Mouse (Mus musculus): ENCODE measurements around the gene Ddx31. TPM values are rescaled to one million over a fixed set of nuclear protein-coding genes. Genes with fewer than 3 reads are reported as not detected.

The Ddx31 gene
- polyA plus RNA-seq, 1 experiment from 2014 or later: 14.1 TPM

GRCm38 (mm10) chr2:28881275-28881674 lies 41.1 kb downstream of the Ddx31 start:
- H3K36me3 ChIP-seq: peaks cover 58% of the 10 kb centered on the region
- H3K27me3 ChIP-seq: no peaks in the 10 kb centered on the region
- no peaks in the 10 kb centered on the region for H3K9me3 ChIP-seq

GRCm38 (mm10) chr2:28882047-28882446 lies 41.8 kb downstream of the Ddx31 start:
- Histone ChIP-seq H3K4me2 (no peak overlapping the region), H3K36me3 (peaks cover 54% of the 10 kb centered on the region), H3K4me1 (replicated peaks) (peaks cover 3% of the 10 kb centered on the region; the same call in 1 of the 2 replicates), H3K27ac (0 out of 2 replicates have a peak overlapping the region, but pooled peaks have one; percentile 13), H3K9me3 (no peaks in the 10 kb centered on the region), H3K4me3 (no peak overlapping the region), H3K9ac (no peak overlapping the region), H3K27me3 (no peaks in the 10 kb centered on the region)
- ATAC-seq (ENCODE audit: low FRiP score): no peak
- WGBS: 91% methylated on average over 3 of the region's 3 CpGs

More at GRCm38 (mm10) chr2:28881275-28881674, 41.1 kb downstream of the Ddx31 start:
- Histone ChIP-seq H3K27ac (no peak overlapping the region), H3K9ac (no peak overlapping the region), H3K4me1 (replicated peaks) (peaks cover 3% of the 10 kb centered on the region; the same call in 1 of the 2 replicates), H3K4me3 (no peak overlapping the region), H3K4me2 (no peak overlapping the region)
- WGBS: 92% methylated on average over 3 of the region's 3 CpGs
- ATAC-seq (ENCODE audit: low FRiP score): no peak

DNA sequence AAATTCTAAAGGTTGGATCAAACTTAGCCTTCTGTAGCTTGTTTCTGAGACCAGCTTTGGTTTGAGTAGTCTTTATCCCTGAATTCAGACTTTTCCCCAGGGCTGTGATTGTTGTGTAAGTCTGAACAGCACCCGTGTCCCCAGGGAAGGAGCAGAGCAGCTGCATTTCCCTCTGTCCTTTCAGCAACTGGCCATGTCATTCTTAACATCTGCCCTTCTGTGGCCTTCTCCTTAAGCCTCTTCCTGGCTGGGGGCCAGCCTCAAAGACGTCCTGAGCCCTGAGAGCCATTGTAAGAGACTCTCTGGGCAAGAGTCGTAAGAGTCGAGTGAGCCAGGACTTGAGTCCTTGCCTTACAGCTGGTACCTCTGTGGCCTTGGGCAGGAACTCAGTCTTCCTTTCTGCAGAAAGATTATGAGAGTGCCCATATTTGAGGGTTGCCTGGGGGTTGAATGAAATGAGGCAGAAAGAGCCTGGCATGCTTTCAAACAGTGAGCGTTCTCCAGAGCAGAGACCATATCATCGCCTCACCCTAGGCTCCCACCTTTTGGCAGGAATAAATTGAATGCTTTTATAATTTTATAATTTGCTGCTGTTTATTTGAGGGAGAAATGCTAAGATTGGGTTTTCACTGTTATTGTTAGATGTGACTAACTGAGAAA lies 42.8 kb downstream of the Ddx31 start:
- H3K9ac ChIP-seq: no peak overlapping the region
- H3K4me2 ChIP-seq: no peak overlapping the region
- H3K4me3 ChIP-seq: no peak overlapping the region
- peaks cover 50% of the 10 kb centered on the region for H3K36me3 ChIP-seq
- no peak for ATAC-seq (ENCODE audit: low FRiP score)
- no peak overlapping the region for H3K27ac ChIP-seq
- WGBS: 72% methylated on average over 6 of the region's 6 CpGs
- no peaks in the 10 kb centered on the region for H3K27me3 ChIP-seq
- peaks cover 3% of the 10 kb centered on the region; the same call in 1 of the 2 replicates for H3K4me1 ChIP-seq (replicated peaks)
- no peaks in the 10 kb centered on the region for H3K9me3 ChIP-seq

DNA sequence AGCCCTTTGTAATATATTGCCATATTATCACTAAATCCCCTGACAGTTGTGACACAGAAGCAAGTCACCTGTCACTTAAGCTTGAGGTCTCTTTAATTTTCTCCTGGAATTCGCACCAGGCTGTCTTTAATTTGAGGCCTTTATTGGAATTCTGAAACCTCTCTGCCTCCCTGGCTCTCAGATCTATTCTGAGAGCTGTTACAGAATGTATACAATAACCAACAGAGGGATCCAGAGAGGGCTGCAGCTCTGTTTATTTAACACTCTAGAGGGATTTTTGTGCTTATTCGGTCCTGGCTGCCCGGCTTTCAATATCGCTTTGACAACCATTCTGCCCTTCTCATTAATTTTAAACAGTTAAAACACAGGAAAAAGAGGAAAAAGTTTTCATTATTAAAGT lies 44.7 kb downstream of the Ddx31 start:
- H3K27ac ChIP-seq: no peak overlapping the region
- WGBS: 63% methylated on average over 4 of the region's 4 CpGs
- H3K9me3 ChIP-seq: no peaks in the 10 kb centered on the region
- no peak overlapping the region for H3K4me2 ChIP-seq
- H3K27me3 ChIP-seq: no peaks in the 10 kb centered on the region
- H3K4me1 ChIP-seq (replicated peaks): peaks cover 3% of the 10 kb centered on the region; the same call in 1 of the 2 replicates
- ATAC-seq (ENCODE audit: low FRiP score): no peak
- no peak overlapping the region for H3K9ac ChIP-seq
- no peak overlapping the region for H3K4me3 ChIP-seq
- H3K36me3 ChIP-seq: peaks cover 49% of the 10 kb centered on the region

- no peak overlapping the region for H3K27ac ChIP-seq
- ATAC-seq (ENCODE audit: low FRiP score): no peak
- 13% methylated on average over 1 of the region's 1 CpGs for WGBS
- H3K4me3 ChIP-seq: no peak overlapping the region
- no peak overlapping the region for H3K4me2 ChIP-seq
- peaks cover 77% of the 10 kb centered on the region for H3K36me3 ChIP-seq
- H3K9me3 ChIP-seq: no peaks in the 10 kb centered on the region
- no peaks in the 10 kb centered on the region for H3K27me3 ChIP-seq
- no peaks in the 10 kb centered on the region for H3K4me1 ChIP-seq (replicated peaks)
- no peak overlapping the region for H3K9ac ChIP-seq
Observed at GRCm38 (mm10) chr2:28892796-28893195, 52.6 kb downstream of the Ddx31 start.

GRCm38 (mm10) chr2:28893526-28893925 lies 53.3 kb downstream of the Ddx31 start:
- ATAC-seq (ENCODE audit: low FRiP score): no peak
- peaks cover 78% of the 10 kb centered on the region for H3K36me3 ChIP-seq
- no peaks in the 10 kb centered on the region for H3K27me3 ChIP-seq
- no peak overlapping the region for H3K27ac ChIP-seq
- no peaks in the 10 kb centered on the region for H3K9me3 ChIP-seq
- no peak overlapping the region for H3K9ac ChIP-seq
- H3K4me2 ChIP-seq: no peak overlapping the region
- H3K4me3 ChIP-seq: no peak overlapping the region
- WGBS: 41% methylated on average over 6 of the region's 6 CpGs
- H3K4me1 ChIP-seq (replicated peaks): no peaks in the 10 kb centered on the region

DNA sequence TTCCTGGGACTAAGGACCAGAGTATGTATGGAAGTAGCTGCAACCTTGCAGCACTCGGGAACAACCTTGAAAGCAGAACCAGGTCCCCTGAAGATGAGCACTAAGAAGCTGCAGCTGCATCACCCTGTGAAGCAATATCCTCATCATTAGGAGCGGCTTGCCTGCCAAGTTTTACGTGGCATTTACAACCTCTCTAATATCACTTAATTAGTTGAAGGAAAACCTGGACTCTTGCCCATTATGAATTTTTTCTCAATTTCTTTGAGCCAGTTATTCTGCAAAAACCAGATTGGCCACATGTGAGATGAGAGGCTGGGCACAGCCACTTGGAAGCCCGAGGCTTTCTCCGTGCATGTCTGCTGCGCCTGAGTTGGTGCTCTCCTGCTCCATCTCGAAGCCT lies 55.7 kb downstream of the Ddx31 start:
- H3K4me1 ChIP-seq (replicated peaks): no peaks in the 10 kb centered on the region
- H3K27ac ChIP-seq: no peak overlapping the region
- no peak overlapping the region for H3K9ac ChIP-seq
- no peak for ATAC-seq (ENCODE audit: low FRiP score)
- no peak overlapping the region for H3K4me3 ChIP-seq
- 90% methylated on average over 7 of the region's 7 CpGs for WGBS
- peaks cover 81% of the 10 kb centered on the region for H3K36me3 ChIP-seq
- H3K9me3 ChIP-seq: no peaks in the 10 kb centered on the region
- no peak overlapping the region for H3K4me2 ChIP-seq
- H3K27me3 ChIP-seq: peaks cover 14% of the 10 kb centered on the region

DNA sequence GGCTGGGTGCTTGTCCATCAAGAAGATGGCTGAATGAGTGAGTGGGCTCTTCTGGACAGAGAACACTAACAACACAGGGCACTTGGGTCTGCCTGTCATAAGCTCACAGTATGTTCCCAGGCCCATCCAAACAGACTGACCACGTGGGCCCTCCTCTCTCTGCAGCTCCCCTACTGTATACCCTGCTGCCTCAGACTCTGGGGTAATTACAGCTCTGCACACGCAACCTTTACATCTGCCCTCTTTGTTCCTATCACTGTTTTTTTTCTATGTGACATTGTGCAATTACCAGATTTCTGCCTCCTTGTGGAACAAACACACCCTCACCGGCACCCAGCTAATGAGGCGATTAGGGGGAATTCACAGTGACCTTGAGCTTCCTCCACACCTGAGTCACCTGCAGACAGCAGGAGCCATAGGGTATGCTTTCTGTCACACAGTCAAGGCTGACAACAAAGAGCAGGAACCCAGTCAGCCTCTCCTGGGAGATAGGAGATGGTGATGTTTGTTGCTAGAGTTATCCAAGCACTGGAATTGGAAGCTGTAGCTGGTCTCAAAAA lies 57.2 kb downstream of the Ddx31 start:
- H3K4me1 ChIP-seq (replicated peaks): no peaks in the 10 kb centered on the region
- H3K4me3 ChIP-seq: no peak overlapping the region
- 89% methylated on average over 4 of the region's 4 CpGs for WGBS
- H3K27ac ChIP-seq: no peak overlapping the region
- no peaks in the 10 kb centered on the region for H3K9me3 ChIP-seq
- no peak overlapping the region for H3K9ac ChIP-seq
- H3K4me2 ChIP-seq: no peak overlapping the region
- peaks cover 74% of the 10 kb centered on the region for H3K36me3 ChIP-seq
- ATAC-seq (ENCODE audit: low FRiP score): no peak
- H3K27me3 ChIP-seq: peaks cover 25% of the 10 kb centered on the region

DNA sequence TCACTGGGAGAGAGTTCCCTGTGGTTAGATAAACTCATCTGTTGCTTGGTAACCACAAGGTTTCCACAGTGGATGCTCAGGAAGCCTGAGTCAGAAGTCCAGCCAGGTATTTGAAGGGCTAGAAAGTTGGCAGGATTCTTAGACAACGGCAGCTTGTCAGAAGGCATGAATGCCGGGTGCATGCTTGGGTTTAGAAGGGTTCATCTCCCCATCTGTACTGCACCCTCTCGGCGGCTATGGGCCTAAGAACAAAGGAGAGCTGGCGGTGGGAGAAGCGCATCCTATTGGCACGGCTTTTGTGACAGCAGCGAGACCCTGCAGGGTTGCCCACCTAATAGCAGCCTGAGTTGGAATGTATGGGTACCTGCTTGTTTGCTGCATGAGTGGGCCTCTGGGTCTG lies 62.1 kb downstream of the Ddx31 start:
- Histone ChIP-seq H3K27me3 (peaks cover 74% of the 10 kb centered on the region), H3K36me3 (peaks cover 46% of the 10 kb centered on the region), H3K27ac (no peak overlapping the region), H3K4me2 (no peak overlapping the region), H3K9me3 (no peaks in the 10 kb centered on the region), H3K9ac (no peak overlapping the region), H3K4me1 (replicated peaks) (peaks cover 4% of the 10 kb centered on the region), H3K4me3 (no peak overlapping the region)
- ATAC-seq (ENCODE audit: low FRiP score): no peak
- WGBS: 85% methylated on average over 8 of the region's 8 CpGs

GRCm38 (mm10) chr2:28903871-28904270 lies 63.7 kb downstream of the Ddx31 start:
- H3K4me2 ChIP-seq: no peak overlapping the region
- 83% methylated on average over 5 of the region's 5 CpGs for WGBS

DNA sequence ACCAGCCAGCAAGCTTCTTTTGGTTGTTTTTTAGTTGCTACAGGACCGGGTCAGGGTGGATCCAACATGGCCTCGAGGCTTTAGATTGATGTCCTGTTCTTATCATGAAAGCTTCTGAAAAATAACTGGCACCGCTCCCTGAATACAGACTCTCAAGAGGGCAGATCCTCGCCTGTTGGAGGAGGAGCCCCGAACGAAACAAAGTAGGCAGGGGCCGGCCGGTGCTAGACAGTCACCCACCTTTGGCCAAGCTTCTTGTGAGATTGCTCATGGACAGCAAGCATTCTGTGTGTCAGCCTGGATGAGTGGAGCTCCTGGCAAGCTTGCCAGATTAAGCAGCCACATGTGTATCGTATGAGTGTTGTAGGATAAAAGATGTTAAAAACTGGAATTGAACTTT lies 64.6 kb downstream of the Ddx31 start:
- H3K27ac ChIP-seq: no peak overlapping the region
- no peaks in the 10 kb centered on the region for H3K9me3 ChIP-seq
- peaks cover 27% of the 10 kb centered on the region for H3K4me1 ChIP-seq (replicated peaks)
- peaks cover 32% of the 10 kb centered on the region for H3K36me3 ChIP-seq
- WGBS: 66% methylated on average over 9 of the region's 9 CpGs
- peaks cover 95% of the 10 kb centered on the region for H3K27me3 ChIP-seq
- ATAC-seq (ENCODE audit: low FRiP score): no peak
- H3K4me3 ChIP-seq: no peak overlapping the region
- no peak overlapping the region for H3K9ac ChIP-seq
- H3K4me2 ChIP-seq: no peak overlapping the region

More at GRCm38 (mm10) chr2:28903871-28904270, 63.7 kb downstream of the Ddx31 start:
- H3K36me3 ChIP-seq: peaks cover 35% of the 10 kb centered on the region
- no peak overlapping the region for H3K4me3 ChIP-seq
- H3K27ac ChIP-seq: no peak overlapping the region
- ATAC-seq (ENCODE audit: low FRiP score): no peak
- H3K4me1 ChIP-seq (replicated peaks): peaks cover 20% of the 10 kb centered on the region
- H3K9me3 ChIP-seq: no peaks in the 10 kb centered on the region
- H3K27me3 ChIP-seq: peaks cover 90% of the 10 kb centered on the region
- no peak overlapping the region for H3K9ac ChIP-seq

DNA sequence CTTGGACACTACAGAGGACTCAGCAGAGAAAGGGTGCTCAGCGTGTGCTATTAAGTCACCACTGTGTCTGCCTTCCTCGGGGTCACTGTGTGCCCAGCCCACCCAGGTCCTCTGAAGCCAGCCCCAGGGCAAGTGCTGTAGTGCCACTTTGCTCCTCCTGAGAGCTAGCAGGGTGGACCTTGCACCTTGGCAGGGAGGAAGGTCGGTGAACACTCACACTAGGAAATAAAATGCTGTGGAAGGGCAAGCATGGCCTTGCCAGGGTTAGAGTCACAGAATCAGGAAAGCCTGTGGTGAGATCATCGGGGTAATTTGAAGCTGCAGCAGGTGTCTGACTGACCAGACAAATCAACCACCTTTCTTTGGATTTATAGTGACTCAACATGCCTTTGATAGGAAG lies 65.4 kb downstream of the Ddx31 start:
- Histone ChIP-seq H3K9ac (no peak overlapping the region), H3K27me3 (peaks cover 96% of the 10 kb centered on the region), H3K36me3 (peaks cover 24% of the 10 kb centered on the region), H3K27ac (no peak overlapping the region), H3K4me2 (no peak overlapping the region), H3K4me1 (replicated peaks) (peaks cover 27% of the 10 kb centered on the region), H3K9me3 (no peaks in the 10 kb centered on the region), H3K4me3 (no peak overlapping the region)
- 30% methylated on average over 4 of the region's 4 CpGs for WGBS
- no peak for ATAC-seq (ENCODE audit: low FRiP score)

Measured in hindbrain, embryonic 13.5 days (tissue).